Mouse (Mus musculus): ENCODE data around the gene Slc1a4. TPM values are rescaled to one million over a fixed set of nuclear protein-coding genes. Genes with fewer than 3 reads are reported as not detected.

The Slc1a4 gene
- polyA plus RNA-seq, 1 experiment, result 18.6 TPM

GRCm38 (mm10) chr11:20275974-20276373 is 56.5 kb downstream of the Slc1a4 start:
- no peak for DNase-seq
- TF ChIP-seq CTCF (IDR thresholded peaks at IDR 0.05; ENCODE audit: borderline replicate concordance, insufficient read depth, low read depth, low read length) (no peak), POLR2A (IDR thresholded peaks at IDR 0.05; ENCODE audit: borderline replicate concordance, insufficient read depth, low read length) (no peak)
- Histone ChIP-seq H3K4me3 (replicated peaks; ENCODE audit: insufficient read depth, low read depth, low read length) (no peak overlapping the region), H3K27ac (ENCODE audit: insufficient read depth, low read length) (no peak overlapping the region), H3K4me1 (ENCODE audit: control insufficient read depth, insufficient read depth, low read length) (no peaks in the 10 kb centered on the region), H3K27me3 (ENCODE audit: control insufficient read depth, insufficient read depth, low read length) (no peaks in the 10 kb centered on the region)
- 61% methylated on average over 2 of the region's 2 CpGs for WGBS

- no peak for DNase-seq
- WGBS, result 81% methylated on average over 6 of the region's 6 CpGs
- TF ChIP-seq POLR2A (IDR thresholded peaks at IDR 0.05; ENCODE audit: borderline replicate concordance, insufficient read depth, low read length) (no peak), CTCF (IDR thresholded peaks at IDR 0.05; ENCODE audit: borderline replicate concordance, insufficient read depth, low read depth, low read length) (no peak)
- no peak overlapping the region for H3K27ac ChIP-seq (ENCODE audit: insufficient read depth, low read length)
- no peaks in the 10 kb centered on the region for H3K4me1 ChIP-seq (ENCODE audit: control insufficient read depth, insufficient read depth, low read length)
- H3K27me3 ChIP-seq (ENCODE audit: control insufficient read depth, insufficient read depth, low read length), result no peaks in the 10 kb centered on the region
- no peak overlapping the region for H3K4me3 ChIP-seq (replicated peaks; ENCODE audit: insufficient read depth, low read depth, low read length)
Observed at GRCm38 (mm10) chr11:20269885-20270284, 62.6 kb downstream of the Slc1a4 start.

GRCm38 (mm10) chr11:20262628-20263380 is 69.7 kb downstream of the Slc1a4 start:
- no peak for TF ChIP-seq POLR2A (IDR thresholded peaks at IDR 0.05; ENCODE audit: borderline replicate concordance, insufficient read depth, low read length)
- TF ChIP-seq CTCF (IDR thresholded peaks at IDR 0.05; ENCODE audit: borderline replicate concordance, insufficient read depth, low read depth, low read length), result peak; percentile 15; the same call in 1 of the 2 replicates
- no peak overlapping the region for H3K4me3 ChIP-seq (replicated peaks; ENCODE audit: insufficient read depth, low read depth, low read length)
- no peak overlapping the region for H3K27ac ChIP-seq (ENCODE audit: insufficient read depth, low read length)
- no peaks in the 10 kb centered on the region for H3K4me1 ChIP-seq (ENCODE audit: control insufficient read depth, insufficient read depth, low read length)
- DNase-seq, result peak in 1 of 2 experiments; percentile 27
- H3K27me3 ChIP-seq (ENCODE audit: control insufficient read depth, insufficient read depth, low read length), result no peaks in the 10 kb centered on the region
- WGBS, result 55% methylated on average over 8 of the region's 8 CpGs

- no peak overlapping the region for H3K4me3 ChIP-seq (replicated peaks; ENCODE audit: insufficient read depth, low read depth, low read length)
- H3K27me3 ChIP-seq (ENCODE audit: control insufficient read depth, insufficient read depth, low read length), result no peaks in the 10 kb centered on the region
- H3K4me1 ChIP-seq (ENCODE audit: control insufficient read depth, insufficient read depth, low read length), result no peaks in the 10 kb centered on the region
- TF ChIP-seq CTCF (IDR thresholded peaks at IDR 0.05; ENCODE audit: borderline replicate concordance, insufficient read depth, low read depth, low read length), result no peak
- no peak for TF ChIP-seq POLR2A (IDR thresholded peaks at IDR 0.05; ENCODE audit: borderline replicate concordance, insufficient read depth, low read length)
- no peak overlapping the region for H3K27ac ChIP-seq (ENCODE audit: insufficient read depth, low read length)
- DNase-seq, result no peak
- WGBS, result 39% methylated on average over 4 of the region's 4 CpGs
Observed at GRCm38 (mm10) chr11:20254791-20255190, 77.7 kb downstream of the Slc1a4 start.

- DNase-seq, result no peak
- WGBS, result 43% methylated on average over 2 of the region's 2 CpGs
Observed at GRCm38 (mm10) chr11:20253088-20253487, 79.4 kb downstream of the Slc1a4 start.

More at GRCm38 (mm10) chr11:20253088-20253487, 79.4 kb downstream of the Slc1a4 start:
- Histone ChIP-seq H3K4me3 (replicated peaks; ENCODE audit: insufficient read depth, low read depth, low read length) (no peak overlapping the region), H3K27ac (ENCODE audit: insufficient read depth, low read length) (no peak overlapping the region), H3K4me1 (ENCODE audit: control insufficient read depth, insufficient read depth, low read length) (no peaks in the 10 kb centered on the region), H3K27me3 (ENCODE audit: control insufficient read depth, insufficient read depth, low read length) (no peaks in the 10 kb centered on the region)
- no peak for TF ChIP-seq POLR2A (IDR thresholded peaks at IDR 0.05; ENCODE audit: borderline replicate concordance, insufficient read depth, low read length)
- TF ChIP-seq CTCF (IDR thresholded peaks at IDR 0.05; ENCODE audit: borderline replicate concordance, insufficient read depth, low read depth, low read length), result no peak

Other genes starting within 250 kb of the Slc1a4 start
- gene Actr2, start 219.8 kb downstream of the Slc1a4 start, polyA plus RNA-seq (2012; rRNA removed), result 105 and 107 TPM in 2 replicates
- 191 and 197 TPM in 2 replicates for gene Rab1a, start 131.3 kb downstream of the Slc1a4 start, polyA plus RNA-seq (2012; rRNA removed)
- gene Cep68, start 83.3 kb downstream of the Slc1a4 start, polyA plus RNA-seq (2012; rRNA removed), result 12.6 and 12.9 TPM in 2 replicates
- 15.5 and 15.9 TPM in 2 replicates for gene Sertad2, start 210.5 kb upstream of the Slc1a4 start, polyA plus RNA-seq (2012; rRNA removed)